Mouse (Mus musculus) thymus, postnatal 10 days (tissue): ENCODE measurements around the gene Ahnak.
"Not testable (repeated sequence)": the region's sequence is repeated elsewhere in the genome, so short reads cannot be mapped to it uniquely, and the experiment has no call there.

Source experiments
- DNase-seq, 2 experiments: peaks; one replicate each; pipeline ENCODE4 v3.0.0; 2021; ENCODE audit warnings: low spot score in 2 of 2

The Ahnak gene

DNA sequence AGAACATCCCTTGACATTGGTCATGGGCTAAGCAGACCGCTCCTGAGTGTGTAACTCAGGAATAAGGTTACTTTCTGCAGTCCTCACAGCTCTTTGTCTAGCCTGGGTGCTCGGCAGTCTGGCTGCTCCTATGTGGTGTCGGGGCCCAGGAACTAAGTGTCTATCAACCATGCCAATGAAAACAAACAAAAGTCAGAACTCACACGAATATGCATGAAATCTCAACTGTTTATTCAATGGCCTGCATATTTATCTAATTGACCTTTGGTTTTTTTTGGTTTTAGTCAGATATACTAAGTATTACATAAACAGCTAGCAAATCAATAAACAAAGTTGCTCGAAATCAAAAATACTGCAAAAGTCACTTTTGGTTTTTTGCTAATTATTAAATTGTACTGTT, 106.0 kb downstream of the Ahnak start:
- no peak for DNase-seq

DNA sequence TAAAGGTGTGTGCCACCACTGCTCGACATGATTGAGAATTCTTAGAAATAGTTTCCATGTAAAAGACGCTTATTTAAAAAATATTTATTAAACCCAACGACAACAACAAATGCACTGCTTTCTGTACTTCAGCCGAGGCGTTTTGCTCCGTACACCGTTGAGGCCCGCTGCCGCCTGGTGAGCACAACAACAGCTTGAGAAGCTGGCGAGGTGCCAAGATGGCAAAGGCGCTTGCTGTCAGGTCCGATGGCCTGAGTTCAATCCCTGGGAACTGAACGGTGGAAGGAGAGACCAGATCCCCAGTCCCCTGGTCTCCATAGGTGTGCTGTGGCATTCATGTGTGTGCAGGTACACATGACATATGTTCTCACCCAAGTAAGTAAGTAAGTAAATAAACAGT, 108.4 kb downstream of the Ahnak start:
- DNase-seq: no peak

DNA sequence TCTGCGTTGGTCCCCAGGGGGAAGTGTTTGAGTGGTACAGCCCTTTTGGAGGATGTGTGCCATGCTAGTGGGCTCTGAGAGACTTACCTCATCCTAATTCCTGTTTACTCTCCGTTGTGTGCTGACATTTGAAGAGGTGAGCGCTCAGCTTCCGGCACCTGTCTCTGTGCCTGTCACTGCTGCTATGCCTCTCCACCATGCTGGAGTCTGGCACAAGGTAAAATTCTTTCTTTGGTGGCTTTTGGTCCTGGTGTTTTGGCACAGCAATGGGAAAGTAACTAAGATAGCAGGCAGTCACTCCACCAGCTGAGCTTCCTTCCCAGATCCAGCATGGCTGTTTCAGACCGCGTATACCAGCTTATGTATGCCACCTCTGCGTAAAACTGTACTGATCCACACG, 110.7 kb downstream of the Ahnak start:
- no peak for DNase-seq

DNA sequence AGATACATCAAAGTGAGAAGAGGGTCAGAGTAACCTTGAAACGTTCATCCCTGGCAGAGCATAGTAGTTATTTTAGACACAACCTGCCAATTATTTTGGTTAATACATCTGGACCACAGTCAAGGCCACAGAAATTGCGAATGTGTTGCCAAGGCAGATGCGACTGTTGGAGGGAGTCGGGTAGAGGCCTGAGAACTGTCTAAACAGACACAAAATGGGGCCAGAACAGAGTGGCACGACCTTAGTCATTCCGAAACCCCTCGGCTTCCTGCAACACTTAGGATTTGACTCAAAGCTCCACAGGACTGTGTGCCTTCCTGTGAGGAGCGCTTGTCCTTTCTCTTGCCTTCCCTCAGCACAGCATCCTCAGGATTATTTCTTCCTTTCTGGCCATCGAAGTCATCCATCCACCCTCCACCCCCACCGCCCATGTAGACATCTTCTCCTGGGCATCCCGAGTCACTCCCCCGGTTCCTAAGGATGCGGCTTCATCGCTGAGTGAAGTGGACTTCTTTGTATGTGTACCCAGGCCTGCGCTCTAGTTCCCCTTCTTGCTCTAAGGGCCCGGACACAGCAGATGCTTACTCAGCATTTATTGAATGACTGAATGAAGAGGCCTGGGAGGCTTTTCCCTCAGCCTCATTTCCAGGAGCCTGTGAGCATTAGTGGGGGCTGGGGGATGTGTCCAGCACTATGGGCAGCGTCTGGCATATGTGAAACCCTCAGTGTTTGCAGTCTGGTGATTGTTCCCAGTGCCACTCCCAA, 111.4 kb downstream of the Ahnak start:
- no peak for DNase-seq

DNA sequence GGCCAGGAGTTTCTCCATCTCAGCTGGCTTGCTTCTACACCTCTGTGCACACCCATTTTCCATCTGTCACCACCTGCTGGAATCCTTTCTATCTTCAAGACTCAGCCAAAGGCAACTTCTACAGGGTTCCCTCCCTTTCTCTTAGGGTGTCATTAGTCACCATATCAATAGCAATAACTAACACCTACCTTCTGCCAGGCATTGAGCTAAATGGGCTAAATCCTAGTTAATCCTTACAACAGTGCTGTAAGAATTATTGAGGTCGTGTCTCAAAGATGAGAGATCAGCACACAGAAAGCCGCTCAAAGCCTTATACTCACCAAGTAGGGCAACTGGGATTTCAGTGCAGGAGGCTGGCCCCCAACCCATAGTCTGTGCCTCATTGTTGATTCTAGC, 112.0 kb downstream of the Ahnak start:
- DNase-seq: no peak

- DNase-seq: no peak
Observed at GRCm38 (mm10) chr19:9103986-9104385, 114.9 kb downstream of the Ahnak start.

GRCm38 (mm10) chr19:9105101-9105685, 116.1 kb downstream of the Ahnak start:
- DNase-seq: no peak

- DNase-seq: no peak
Observed at GRCm38 (mm10) chr19:9106096-9106495, 117.0 kb downstream of the Ahnak start.

DNA sequence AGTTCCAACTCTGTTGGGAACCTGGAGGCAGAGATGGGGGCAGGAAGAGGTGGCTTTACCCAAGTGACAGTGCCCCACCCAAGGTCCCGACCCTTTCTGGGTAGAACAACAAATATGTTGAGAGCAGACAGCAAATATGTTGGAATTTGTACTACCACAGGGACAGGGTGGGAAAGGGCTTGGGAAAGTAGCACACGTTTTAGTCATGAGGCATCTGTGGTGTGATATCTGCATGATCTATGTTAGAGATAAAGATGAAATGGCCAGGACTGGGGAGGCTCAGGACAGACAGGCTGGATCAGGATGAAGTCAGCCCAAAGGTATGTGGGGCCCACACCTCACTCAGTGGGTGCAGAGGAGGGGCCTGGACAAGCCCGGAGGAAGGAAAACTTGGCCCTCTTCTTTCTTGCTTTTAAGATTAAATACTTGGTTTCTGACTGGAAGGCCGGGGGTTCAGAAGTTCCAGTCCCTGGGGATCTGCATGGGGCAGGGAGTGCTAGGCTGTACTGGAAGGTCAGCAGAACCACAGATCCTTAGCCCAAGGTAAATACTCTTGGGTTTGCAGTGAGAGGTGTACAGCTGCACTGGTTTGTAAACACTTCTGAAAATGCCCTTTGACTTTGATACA, 117.8 kb downstream of the Ahnak start:
- no peak for DNase-seq

- no peak for DNase-seq
Observed at GRCm38 (mm10) chr19:9107379-9107755, 118.3 kb downstream of the Ahnak start.

- DNase-seq: no peak
Observed at GRCm38 (mm10) chr19:9108536-9108935, 119.5 kb downstream of the Ahnak start.

DNA sequence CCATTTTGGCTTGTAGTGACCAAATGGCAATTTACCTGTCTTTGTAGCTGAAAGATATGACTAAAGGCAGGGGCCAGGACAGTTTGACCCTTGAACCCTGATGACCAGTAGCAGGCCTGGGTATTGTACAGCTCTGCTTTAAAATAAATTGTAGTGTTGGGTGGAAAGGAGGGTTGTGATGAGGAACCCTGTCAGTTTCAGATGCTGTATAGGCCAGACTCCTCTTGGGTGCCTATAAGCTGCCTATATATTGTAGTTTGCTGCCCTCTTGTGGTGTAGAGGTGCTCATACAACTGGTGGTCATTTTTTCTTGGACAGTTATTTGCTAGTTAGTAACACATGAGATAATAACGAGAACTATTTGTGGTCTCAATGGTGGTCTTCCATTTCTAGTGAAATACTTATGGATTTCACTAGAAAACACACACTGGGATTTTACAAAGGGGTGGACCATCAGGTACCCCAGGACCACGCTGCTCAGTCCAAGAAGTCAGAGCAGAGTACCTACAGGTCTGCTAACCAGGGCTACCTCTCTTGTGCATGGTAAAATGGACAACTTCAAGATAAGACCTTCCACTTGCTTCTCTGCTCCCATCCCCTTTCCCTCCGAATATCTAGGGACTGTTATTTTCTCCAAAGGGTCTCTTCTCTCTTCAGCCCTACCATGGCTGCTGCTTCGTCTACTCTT, 121.2 kb downstream of the Ahnak start:
- DNase-seq: peak in 1 of 2 experiments; percentile 59

DNA sequence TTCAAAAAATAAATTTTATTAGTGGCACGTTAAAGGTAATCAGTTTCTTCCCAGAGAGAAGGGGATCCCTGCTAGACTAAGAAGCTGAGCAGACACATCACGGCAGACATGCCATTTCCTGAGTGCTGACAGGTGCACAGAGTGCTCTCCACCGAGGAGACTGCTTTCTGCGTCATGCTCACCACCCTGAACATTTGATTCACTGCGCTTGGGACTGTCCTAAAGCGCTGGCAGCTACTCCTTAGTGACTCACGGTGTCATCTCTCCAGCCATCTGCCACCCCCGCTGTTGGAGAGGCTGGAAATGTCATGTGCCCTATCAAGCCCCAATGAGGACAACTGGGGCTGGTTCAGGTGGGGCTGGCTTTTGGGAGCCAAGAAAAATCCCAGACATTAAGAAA, 123.0 kb downstream of the Ahnak start:
- DNase-seq: no peak

- DNase-seq: no peak
Observed at GRCm38 (mm10) chr19:9116268-9116667, 127.2 kb downstream of the Ahnak start.

- DNase-seq: no peak
Observed at GRCm38 (mm10) chr19:9117275-9117674, 128.2 kb downstream of the Ahnak start.

DNA sequence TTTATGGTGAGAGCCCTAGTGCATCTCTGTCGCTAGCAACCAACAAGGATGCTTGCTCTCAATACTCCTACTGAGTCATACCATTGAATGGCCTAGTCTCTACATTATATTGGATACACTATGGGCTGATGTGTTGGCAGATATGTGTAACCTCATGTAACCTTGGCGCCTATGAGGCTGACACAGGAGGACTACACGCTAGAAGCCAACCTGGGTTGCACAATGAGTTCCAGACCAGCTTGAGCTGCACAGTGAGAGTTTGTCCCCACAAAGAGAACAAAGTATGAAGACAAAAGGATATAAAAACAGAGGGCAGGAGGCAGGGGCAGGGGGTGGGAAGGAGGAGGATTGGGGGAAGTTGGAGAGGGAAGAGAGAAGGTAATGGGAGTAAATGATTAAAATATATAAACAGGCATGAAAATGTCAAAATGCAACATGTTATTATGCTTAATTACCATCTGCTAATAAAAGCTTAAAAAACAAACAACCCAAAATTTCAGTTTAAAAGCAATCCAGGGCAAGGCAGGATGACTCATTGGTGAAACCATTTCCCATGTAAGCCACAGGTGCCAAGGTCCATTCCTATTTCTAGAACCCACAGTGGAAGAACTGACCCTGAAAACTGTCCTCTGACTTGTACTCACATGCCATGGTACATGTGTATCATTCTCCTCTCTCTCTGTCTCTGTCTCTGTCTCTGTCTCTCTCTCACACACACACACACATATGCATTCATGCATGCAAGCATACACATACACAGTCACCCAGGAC, 130.8 kb downstream of the Ahnak start:
- DNase-seq: no peak

GRCm38 (mm10) chr19:9122390-9122789, 133.3 kb downstream of the Ahnak start:
- no peak for DNase-seq

- DNase-seq: not testable (repeated sequence)
Observed at GRCm38 (mm10) chr19:9123986-9124385, 134.9 kb downstream of the Ahnak start.
